Mouse (Mus musculus): ENCODE data around the gene Macf1.

The Macf1 gene

GRCm38 (mm10) chr4:123605948-123606347, 78.2 kb downstream of the Macf1 start:
- peaks cover 42% of the 10 kb centered on the region for H3K36me3 ChIP-seq (ENCODE audit: insufficient read depth, low read length)
- H3K4me3 ChIP-seq (replicated peaks; ENCODE audit: low read length): no peak overlapping the region
- H3K4me1 ChIP-seq (replicated peaks; ENCODE audit: low read depth, low read length): peaks cover 74% of the 10 kb centered on the region
- H3K9me3 ChIP-seq (ENCODE audit: low read length): no peaks in the 10 kb centered on the region
- TF ChIP-seq POU5F1 (IDR thresholded peaks at IDR 0.05; ENCODE audit: borderline replicate concordance, low read length): no peak
- no peak for TF ChIP-seq NANOG (IDR thresholded peaks at IDR 0.05; ENCODE audit: borderline replicate concordance, low read length)
- TF ChIP-seq CTCF (conservative IDR thresholded peaks at IDR 0.05; ENCODE audit: low read length): no peak
- no peaks in the 10 kb centered on the region for H3K27me3 ChIP-seq (ENCODE audit: insufficient read depth, low read length)

GRCm38 (mm10) chr4:123605309-123605708, 78.9 kb downstream of the Macf1 start:
- Histone ChIP-seq H3K27me3 (ENCODE audit: insufficient read depth, low read length) (no peaks in the 10 kb centered on the region), H3K4me1 (replicated peaks; ENCODE audit: low read depth, low read length) (peaks cover 74% of the 10 kb centered on the region), H3K36me3 (ENCODE audit: insufficient read depth, low read length) (peaks cover 45% of the 10 kb centered on the region), H3K9me3 (ENCODE audit: low read length) (no peaks in the 10 kb centered on the region), H3K4me3 (replicated peaks; ENCODE audit: low read length) (no peak overlapping the region)
- TF ChIP-seq NANOG (IDR thresholded peaks at IDR 0.05; ENCODE audit: borderline replicate concordance, low read length): no peak
- no peak for TF ChIP-seq POU5F1 (IDR thresholded peaks at IDR 0.05; ENCODE audit: borderline replicate concordance, low read length)
- no peak for TF ChIP-seq CTCF (conservative IDR thresholded peaks at IDR 0.05; ENCODE audit: low read length)

- peaks cover 38% of the 10 kb centered on the region for H3K36me3 ChIP-seq (ENCODE audit: insufficient read depth, low read length)
- H3K4me1 ChIP-seq (replicated peaks; ENCODE audit: low read depth, low read length): peaks cover 72% of the 10 kb centered on the region
- H3K4me3 ChIP-seq (replicated peaks; ENCODE audit: low read length): no peak overlapping the region
- no peaks in the 10 kb centered on the region for H3K9me3 ChIP-seq (ENCODE audit: low read length)
- TF ChIP-seq POU5F1 (IDR thresholded peaks at IDR 0.05; ENCODE audit: borderline replicate concordance, low read length): no peak
- TF ChIP-seq NANOG (IDR thresholded peaks at IDR 0.05; ENCODE audit: borderline replicate concordance, low read length): no peak
- no peak; the same call in 1 of the 2 replicates for TF ChIP-seq CTCF (conservative IDR thresholded peaks at IDR 0.05; ENCODE audit: low read length)
- no peaks in the 10 kb centered on the region for H3K27me3 ChIP-seq (ENCODE audit: insufficient read depth, low read length)
Measured at GRCm38 (mm10) chr4:123602700-123603261, 81.4 kb downstream of the Macf1 start.

GRCm38 (mm10) chr4:123601036-123601435, 83.1 kb downstream of the Macf1 start:
- Histone ChIP-seq H3K36me3 (ENCODE audit: insufficient read depth, low read length) (peaks cover 30% of the 10 kb centered on the region), H3K4me1 (replicated peaks; ENCODE audit: low read depth, low read length) (peaks cover 75% of the 10 kb centered on the region), H3K9me3 (ENCODE audit: low read length) (no peaks in the 10 kb centered on the region), H3K4me3 (replicated peaks; ENCODE audit: low read length) (no peak overlapping the region), H3K27me3 (ENCODE audit: insufficient read depth, low read length) (no peaks in the 10 kb centered on the region)
- TF ChIP-seq NANOG (IDR thresholded peaks at IDR 0.05; ENCODE audit: borderline replicate concordance, low read length) (no peak), CTCF (conservative IDR thresholded peaks at IDR 0.05; ENCODE audit: low read length) (no peak), POU5F1 (IDR thresholded peaks at IDR 0.05; ENCODE audit: borderline replicate concordance, low read length) (no peak)

GRCm38 (mm10) chr4:123598519-123599228, 85.5 kb downstream of the Macf1 start:
- H3K4me1 ChIP-seq (replicated peaks; ENCODE audit: low read depth, low read length): peaks cover 74% of the 10 kb centered on the region
- H3K4me3 ChIP-seq (replicated peaks; ENCODE audit: low read length): no peak overlapping the region
- H3K27me3 ChIP-seq (ENCODE audit: insufficient read depth, low read length): no peaks in the 10 kb centered on the region
- TF ChIP-seq NANOG (IDR thresholded peaks at IDR 0.05; ENCODE audit: borderline replicate concordance, low read length): no peak
- no peak for TF ChIP-seq CTCF (conservative IDR thresholded peaks at IDR 0.05; ENCODE audit: low read length)
- no peak for TF ChIP-seq POU5F1 (IDR thresholded peaks at IDR 0.05; ENCODE audit: borderline replicate concordance, low read length)
- no peaks in the 10 kb centered on the region for H3K9me3 ChIP-seq (ENCODE audit: low read length)
- peaks cover 36% of the 10 kb centered on the region for H3K36me3 ChIP-seq (ENCODE audit: insufficient read depth, low read length)

GRCm38 (mm10) chr4:123594381-123594806, 89.8 kb downstream of the Macf1 start:
- H3K9me3 ChIP-seq (ENCODE audit: low read length): no peaks in the 10 kb centered on the region

GRCm38 (mm10) chr4:123593664-123594063, 90.5 kb downstream of the Macf1 start:
- H3K27me3 ChIP-seq (ENCODE audit: insufficient read depth, low read length): no peaks in the 10 kb centered on the region
- no peak overlapping the region for H3K4me3 ChIP-seq (replicated peaks; ENCODE audit: low read length)
- peaks cover 81% of the 10 kb centered on the region for H3K4me1 ChIP-seq (replicated peaks; ENCODE audit: low read depth, low read length)
- H3K36me3 ChIP-seq (ENCODE audit: insufficient read depth, low read length): peaks cover 41% of the 10 kb centered on the region
- no peaks in the 10 kb centered on the region for H3K9me3 ChIP-seq (ENCODE audit: low read length)
- TF ChIP-seq CTCF (conservative IDR thresholded peaks at IDR 0.05; ENCODE audit: low read length): no peak
- TF ChIP-seq NANOG (IDR thresholded peaks at IDR 0.05; ENCODE audit: borderline replicate concordance, low read length): no peak
- no peak for TF ChIP-seq POU5F1 (IDR thresholded peaks at IDR 0.05; ENCODE audit: borderline replicate concordance, low read length)

More at GRCm38 (mm10) chr4:123594381-123594806, 89.8 kb downstream of the Macf1 start:
- Histone ChIP-seq H3K4me3 (replicated peaks; ENCODE audit: low read length) (no peak overlapping the region), H3K4me1 (replicated peaks; ENCODE audit: low read depth, low read length) (peaks cover 80% of the 10 kb centered on the region), H3K27me3 (ENCODE audit: insufficient read depth, low read length) (no peaks in the 10 kb centered on the region), H3K36me3 (ENCODE audit: insufficient read depth, low read length) (peaks cover 41% of the 10 kb centered on the region)
- TF ChIP-seq CTCF (conservative IDR thresholded peaks at IDR 0.05; ENCODE audit: low read length) (no peak), POU5F1 (IDR thresholded peaks at IDR 0.05; ENCODE audit: borderline replicate concordance, low read length) (no peak), NANOG (IDR thresholded peaks at IDR 0.05; ENCODE audit: borderline replicate concordance, low read length) (no peak)

GRCm38 (mm10) chr4:123592046-123592445, 92.1 kb downstream of the Macf1 start:
- Histone ChIP-seq H3K4me3 (replicated peaks; ENCODE audit: low read length) (no peak overlapping the region), H3K36me3 (ENCODE audit: insufficient read depth, low read length) (peaks cover 44% of the 10 kb centered on the region), H3K4me1 (replicated peaks; ENCODE audit: low read depth, low read length) (peaks cover 75% of the 10 kb centered on the region), H3K27me3 (ENCODE audit: insufficient read depth, low read length) (no peaks in the 10 kb centered on the region), H3K9me3 (ENCODE audit: low read length) (no peaks in the 10 kb centered on the region)
- no peak for TF ChIP-seq CTCF (conservative IDR thresholded peaks at IDR 0.05; ENCODE audit: low read length)
- TF ChIP-seq NANOG (IDR thresholded peaks at IDR 0.05; ENCODE audit: borderline replicate concordance, low read length): no peak
- no peak for TF ChIP-seq POU5F1 (IDR thresholded peaks at IDR 0.05; ENCODE audit: borderline replicate concordance, low read length)

All from E14TG2a.4 (cell line).